Mouse (Mus musculus) spleen, adult 2 months (tissue): ENCODE results near the gene Yif1b.

Experiments used
- CTCF ChIP-seq: fragments of 200-500 bp; IDR thresholded peaks from 2 replicates; pipeline ENCODE4 v1.5.1; 2011; ENCODE audit warnings: mild to moderate bottlenecking, inconsistent platforms; ENCODE audit not compliant: insufficient read depth, insufficient read length, insufficient replicate concordance; ENCODE audit errors: extremely low read depth
- POLR2A ChIP-seq: fragments of 200-500 bp; IDR thresholded peaks from 2 replicates; pipeline ENCODE4 v1.6.1; 2011; ENCODE audit warnings: low read depth, low read length, inconsistent platforms

DNA sequence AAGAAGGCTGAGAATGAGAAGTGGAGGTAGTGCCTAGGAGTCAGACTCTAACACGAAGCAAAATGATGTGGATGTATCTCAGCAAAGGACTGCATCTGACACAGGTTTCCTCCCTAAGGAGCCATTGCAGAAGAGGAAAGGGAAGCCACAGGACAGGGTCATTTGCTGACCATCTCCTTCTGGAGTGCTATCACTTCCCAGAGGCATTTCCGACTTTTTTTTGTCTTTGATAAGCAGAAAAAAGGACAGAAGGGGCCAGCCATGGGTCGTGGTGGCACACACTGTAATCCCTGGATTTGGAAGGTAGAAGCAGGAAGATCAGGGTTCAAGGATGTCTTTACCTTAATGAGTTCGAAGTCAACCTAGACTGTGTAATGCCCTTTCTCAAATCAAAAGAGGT lies 1.5 kb upstream of the Yif1b start:
- TF ChIP-seq CTCF (no peak), POLR2A (no peak)
